Mouse (Mus musculus): ENCODE results near the gene Rap1gds1. TPM values are rescaled to one million over a fixed set of nuclear protein-coding genes. Genes with fewer than 3 reads are reported as not detected.
A peak's percentile ranks its signal among the peaks of the same experiment; 100 is the strongest.

The Rap1gds1 gene
- total RNA-seq (2015) (66.8 and 70.0 TPM in 2 replicates), total RNA-seq (2017) (34.1 and 45.3 TPM in 2 replicates)

GRCm38 (mm10) chr3:139074484-139075211 is at the start of gene Rap1gds1:
TSS of gene Rap1gds1 (minus strand) at chr3:139075201.
- ATAC-seq (ENCODE audit: poor library complexity, severe bottlenecking) = peak; percentile 50

- ATAC-seq (ENCODE audit: poor library complexity, severe bottlenecking) = no peak
These were observed 43.4 kb upstream of the Rap1gds1 start for GRCm38 (mm10) chr3:139118446-139118845.

DNA sequence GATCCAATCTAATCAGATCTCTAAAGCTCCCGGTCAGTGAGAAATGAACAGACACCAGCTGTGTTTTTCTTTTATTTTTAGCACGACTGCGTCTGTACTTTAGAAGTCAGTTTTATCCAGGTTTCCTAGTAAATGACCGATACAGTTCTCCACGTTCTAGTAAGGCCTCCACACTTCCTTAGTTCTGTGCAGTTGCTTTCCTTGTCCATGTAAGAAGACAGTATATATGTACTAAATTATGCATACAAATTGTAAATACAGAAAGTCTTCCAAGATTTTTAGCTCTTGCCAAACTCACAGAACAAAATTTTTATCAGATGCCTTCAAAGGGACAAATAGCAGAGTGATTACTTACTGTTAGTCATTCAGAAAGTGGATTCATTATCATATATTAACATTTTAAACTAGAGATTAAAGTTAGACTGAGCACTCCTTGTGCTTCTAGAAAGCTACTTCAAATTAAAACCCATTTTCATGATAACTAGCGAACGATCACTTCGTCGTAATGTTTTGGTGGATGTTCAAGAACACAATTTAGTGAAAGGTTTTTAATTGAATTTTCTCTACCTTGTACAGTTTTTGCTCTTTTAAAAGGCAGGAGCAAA is 41.8 kb upstream of the Rap1gds1 start:
- no peak for ATAC-seq (ENCODE audit: poor library complexity, severe bottlenecking)

GRCm38 (mm10) chr3:139112335-139112973 is 37.5 kb upstream of the Rap1gds1 start:
- no peak for ATAC-seq (ENCODE audit: poor library complexity, severe bottlenecking)

DNA sequence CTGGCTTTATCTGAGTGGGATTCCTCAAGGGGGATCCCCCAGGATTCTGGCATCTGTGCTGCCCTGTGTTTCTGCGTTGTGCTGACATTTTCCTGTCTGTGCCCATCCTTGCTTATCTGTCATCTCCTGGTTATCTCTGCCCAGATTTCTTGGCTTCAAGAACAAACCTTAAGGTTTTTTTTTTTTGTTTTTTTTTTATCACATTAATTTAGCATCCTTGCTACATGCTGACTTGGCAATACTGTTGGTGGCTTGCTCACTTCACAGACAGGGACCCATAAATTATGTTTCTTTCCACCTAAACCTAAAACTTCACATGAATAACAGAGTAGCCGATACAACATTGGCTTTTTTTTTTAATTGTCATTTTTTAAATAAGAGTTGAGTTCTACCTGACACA is 36.9 kb upstream of the Rap1gds1 start:
- ATAC-seq (ENCODE audit: poor library complexity, severe bottlenecking) = no peak

DNA sequence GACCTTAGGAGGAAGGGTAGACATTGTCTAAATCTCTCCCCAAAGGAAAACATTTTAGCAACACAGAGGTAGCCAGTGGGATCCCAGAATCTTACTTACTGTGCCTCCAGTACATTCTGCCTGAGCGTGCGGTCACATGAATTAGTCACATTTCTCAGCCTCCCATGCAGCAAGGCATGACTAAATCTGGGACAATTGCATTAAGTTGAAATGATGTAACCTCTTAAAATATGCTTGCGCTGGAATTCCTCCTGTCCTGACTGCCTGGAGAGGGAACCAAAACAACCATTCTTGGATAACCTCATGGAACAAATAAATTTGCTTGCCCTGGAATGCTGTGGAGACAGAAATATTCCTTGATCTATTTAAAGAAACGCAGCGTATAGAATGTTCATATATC is 33.2 kb upstream of the Rap1gds1 start:
- no peak for ATAC-seq (ENCODE audit: poor library complexity, severe bottlenecking)

DNA sequence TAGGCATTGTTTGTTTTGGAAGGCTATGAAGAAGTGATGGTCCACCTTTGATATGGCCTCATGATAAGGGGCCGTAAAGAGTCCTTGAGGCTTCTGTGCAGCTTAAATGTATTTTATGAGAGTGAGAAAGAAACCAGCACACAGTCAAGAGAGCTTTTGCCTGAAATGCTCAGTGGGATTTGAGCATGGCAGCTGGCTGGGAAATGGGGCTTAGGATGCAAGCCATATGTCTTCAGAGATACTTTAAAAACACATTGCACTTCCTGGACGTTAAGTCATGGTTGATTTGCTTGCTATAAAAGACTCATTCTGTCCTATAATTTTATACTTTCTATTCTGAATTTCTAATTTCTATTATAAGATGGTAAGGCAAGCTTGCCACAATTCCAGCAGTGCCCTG is 28.9 kb upstream of the Rap1gds1 start:
- ATAC-seq (ENCODE audit: poor library complexity, severe bottlenecking) = no peak

DNA sequence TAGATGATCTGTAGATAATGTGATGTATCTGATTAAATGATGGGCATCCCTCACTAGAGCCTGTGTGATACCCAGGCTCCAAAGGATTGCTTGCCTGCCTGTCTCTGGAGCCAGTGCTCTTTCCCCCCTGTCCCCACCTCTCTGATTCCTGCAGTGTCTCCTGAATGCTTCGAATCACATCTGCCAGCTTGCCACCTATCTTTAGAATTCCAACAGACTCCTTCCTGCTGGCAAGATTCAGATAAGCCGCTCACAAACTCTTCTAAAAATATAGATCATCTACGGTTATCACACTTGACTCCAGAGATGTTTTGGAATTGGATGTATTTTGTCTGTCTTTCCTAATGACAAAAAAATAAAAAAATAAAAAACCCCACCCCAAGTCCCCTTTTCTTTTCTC is 28.3 kb upstream of the Rap1gds1 start:
- ATAC-seq (ENCODE audit: poor library complexity, severe bottlenecking) = no peak

- peak; percentile 74 for ATAC-seq (ENCODE audit: poor library complexity, severe bottlenecking)
These were observed 26.9 kb upstream of the Rap1gds1 start for GRCm38 (mm10) chr3:139101941-139102340.

DNA sequence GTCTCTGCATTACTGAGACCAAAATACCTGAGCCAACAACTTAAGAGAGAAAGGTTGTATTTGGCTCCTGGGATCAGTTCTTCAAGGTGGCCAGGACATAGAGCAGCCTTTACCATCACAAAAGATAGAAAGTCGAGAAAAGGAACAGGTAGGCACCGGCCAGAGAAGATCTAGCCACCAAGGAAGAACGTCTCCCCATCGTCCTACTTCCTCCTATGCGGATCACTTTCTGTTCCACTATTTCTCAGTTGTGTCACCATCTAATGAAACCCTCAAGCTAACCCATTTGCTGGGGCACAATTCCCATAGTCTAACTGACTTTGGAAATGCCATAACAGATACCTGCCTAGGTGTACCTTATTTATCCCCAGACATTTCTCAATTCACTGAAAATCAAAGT is 24.3 kb upstream of the Rap1gds1 start:
- ATAC-seq (ENCODE audit: poor library complexity, severe bottlenecking) = peak; percentile 95

GRCm38 (mm10) chr3:139095894-139096293 is 20.9 kb upstream of the Rap1gds1 start:
- ATAC-seq (ENCODE audit: poor library complexity, severe bottlenecking) = no peak

DNA sequence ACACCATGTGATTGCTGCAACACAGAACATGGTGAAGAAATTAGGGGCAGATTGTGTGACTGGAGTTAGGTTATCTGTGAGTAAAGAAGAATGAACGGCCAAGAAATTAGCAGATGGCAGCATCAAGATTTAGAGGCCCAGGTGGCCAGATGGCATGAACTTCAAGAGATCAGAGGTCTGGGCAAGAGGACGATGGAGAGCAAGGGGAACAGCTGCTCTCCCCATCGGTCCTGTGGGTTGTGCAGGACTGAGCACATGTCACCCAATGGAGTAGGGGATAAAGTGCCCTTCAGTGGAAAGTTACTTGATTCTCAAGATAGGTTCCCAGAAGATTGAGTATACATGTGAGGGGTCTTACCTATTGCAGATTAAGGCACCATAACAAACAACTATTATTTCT is 13.5 kb upstream of the Rap1gds1 start:
- no peak for ATAC-seq (ENCODE audit: poor library complexity, severe bottlenecking)

DNA sequence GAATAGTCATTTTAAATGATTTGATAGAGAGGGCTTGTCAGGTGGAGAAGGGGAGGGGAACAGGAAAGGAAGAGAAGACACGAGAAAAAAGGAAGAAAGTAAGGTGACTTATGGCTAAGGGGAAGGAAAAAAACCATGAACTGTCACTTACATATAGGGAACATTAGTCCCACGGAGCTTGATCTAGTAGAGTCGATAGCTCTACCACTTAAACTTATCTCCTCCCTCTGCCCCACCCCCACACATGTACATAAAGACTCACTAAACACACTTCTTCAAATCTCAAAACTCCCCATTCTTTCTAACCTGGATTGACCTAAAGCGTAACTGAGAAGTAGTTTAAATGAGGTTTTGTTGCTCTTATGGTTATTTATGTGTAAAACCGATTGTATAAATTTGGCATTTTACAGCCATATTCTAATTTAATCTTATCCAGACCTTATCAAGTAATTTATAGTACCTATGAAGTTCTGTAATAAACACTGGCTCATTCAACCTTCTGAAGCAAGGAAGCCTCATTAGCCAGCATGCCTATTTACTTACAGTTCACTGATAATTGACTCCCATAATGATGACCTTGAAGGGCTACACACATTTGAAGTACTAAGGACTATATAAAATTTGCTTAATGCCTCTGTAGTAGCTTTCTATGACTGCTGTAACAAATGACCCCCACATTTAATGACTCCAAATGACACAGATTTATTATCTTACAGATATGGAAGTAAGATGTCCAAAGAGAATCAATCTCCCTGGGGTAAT is 9.0 kb upstream of the Rap1gds1 start:
- ATAC-seq (ENCODE audit: poor library complexity, severe bottlenecking) = no peak

DNA sequence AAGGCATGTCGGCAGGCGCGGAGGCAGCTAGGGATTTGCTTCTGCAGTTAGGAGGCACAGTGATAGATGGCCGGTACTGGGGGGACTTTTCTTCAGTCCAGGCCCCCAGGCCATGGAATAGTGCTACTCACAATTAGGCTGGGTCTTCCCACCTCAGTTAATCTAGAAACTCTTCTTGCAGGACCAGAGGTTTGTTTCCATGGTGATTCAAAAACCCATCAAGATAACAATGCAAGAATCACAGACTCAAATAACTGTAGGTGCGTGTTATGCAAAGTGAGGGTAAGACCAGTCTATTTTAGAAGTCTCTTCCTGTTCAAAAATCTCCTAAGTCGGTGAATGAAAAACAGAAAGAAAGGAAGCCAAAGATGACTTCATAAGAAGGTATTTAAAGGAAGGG is 4.8 kb upstream of the Rap1gds1 start:
- ATAC-seq (ENCODE audit: poor library complexity, severe bottlenecking) = no peak

DNA sequence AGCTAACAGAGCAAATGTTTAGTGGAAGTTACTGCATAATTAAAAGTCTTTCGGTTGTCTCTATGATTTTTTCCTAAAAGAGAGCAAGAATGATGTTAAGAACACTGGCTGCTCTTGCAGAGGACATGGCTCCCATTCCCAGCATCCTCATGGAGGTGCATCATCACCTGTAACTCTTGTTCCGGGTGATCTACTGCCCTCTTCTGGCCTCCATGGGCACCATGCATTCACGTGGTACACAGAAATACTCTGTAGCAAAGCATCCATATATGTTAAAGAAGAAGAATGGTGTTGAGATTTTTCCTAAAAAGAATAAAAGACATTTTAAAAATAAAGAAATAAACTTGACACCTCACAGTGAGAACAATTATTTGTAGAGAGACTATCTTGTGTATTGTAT is 3.0 kb upstream of the Rap1gds1 start:
- no peak for ATAC-seq (ENCODE audit: poor library complexity, severe bottlenecking)

- ATAC-seq (ENCODE audit: poor library complexity, severe bottlenecking) = no peak
These were observed 1.1 kb upstream of the Rap1gds1 start for GRCm38 (mm10) chr3:139076059-139076455.

- ATAC-seq (ENCODE audit: poor library complexity, severe bottlenecking) = peak; percentile 77
These were observed 495 bp upstream of the Rap1gds1 start for GRCm38 (mm10) chr3:139075333-139076058.

DNA sequence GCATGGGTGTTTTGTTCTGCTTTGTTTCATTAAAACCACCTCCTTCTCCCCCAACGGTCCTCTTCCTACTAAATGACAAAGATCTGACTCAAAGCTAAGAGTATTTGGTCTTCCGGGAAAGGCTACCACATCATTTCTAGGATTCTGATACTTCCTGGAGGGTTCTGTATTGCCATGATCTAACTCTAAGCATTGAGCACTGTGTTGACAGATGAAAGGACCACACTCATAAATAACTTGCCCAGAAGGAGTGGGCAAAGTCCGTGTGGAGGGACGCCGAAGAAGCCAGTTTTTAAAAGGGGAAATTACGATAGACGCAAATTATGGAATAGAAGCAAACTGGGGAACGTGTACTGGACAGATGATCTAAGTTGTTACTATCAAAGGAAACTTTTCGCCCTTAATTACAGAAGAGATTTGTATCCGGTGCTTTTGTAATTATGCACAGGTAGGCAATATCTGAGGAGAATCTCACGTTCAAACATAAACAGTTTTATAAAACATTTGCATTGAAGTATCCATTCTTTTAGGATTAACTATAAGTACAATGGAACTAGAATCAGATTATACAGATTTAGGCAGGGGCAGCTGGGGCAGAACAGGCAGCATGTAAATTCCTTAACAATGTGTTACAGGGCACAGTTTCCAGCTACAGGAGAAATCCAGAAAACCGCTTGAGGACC is 1.1 kb downstream of the Rap1gds1 start:
- ATAC-seq (ENCODE audit: poor library complexity, severe bottlenecking) = no peak

DNA sequence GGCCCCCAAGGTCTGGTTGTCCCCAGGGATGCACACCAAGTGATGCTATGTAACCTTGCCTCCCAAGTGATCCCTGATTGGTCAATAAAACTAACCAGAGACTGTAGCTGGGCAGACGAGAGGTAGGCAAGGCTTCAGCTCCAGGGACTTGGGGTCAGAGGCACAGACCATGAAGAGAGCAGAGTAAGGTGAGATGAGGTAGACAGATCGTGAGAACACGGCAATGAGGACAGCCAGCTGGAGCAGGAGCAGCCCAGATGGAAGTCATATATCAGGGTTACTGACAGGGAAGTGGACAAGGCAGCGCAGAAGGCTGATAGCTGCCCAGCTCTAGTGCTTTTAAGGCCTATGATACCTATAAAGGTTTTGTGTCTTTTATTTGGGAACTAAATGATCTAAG is 5.5 kb downstream of the Rap1gds1 start:
- no peak for ATAC-seq (ENCODE audit: poor library complexity, severe bottlenecking)

DNA sequence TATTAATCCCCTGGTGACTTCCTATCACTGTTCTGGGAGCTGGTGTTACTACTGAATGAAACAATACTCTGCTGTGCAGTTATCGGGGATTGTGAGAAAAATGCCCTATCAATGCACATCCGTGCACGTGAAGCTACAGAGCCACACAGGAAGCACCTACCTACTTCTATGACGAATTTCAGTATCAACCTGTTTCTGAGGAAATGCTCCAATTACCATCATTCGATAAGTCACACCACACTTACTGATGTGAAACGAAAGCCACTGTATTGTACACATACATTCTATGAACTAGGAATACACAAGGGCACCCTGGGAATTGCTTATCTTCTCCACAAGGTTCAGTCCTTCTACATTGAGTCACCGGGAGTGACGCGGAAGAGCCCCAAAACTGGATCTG is 10.9 kb downstream of the Rap1gds1 start:
- ATAC-seq (ENCODE audit: poor library complexity, severe bottlenecking) = no peak
